Mouse (Mus musculus) CH12.LX (cell line): ENCODE measurements around the gene Nat14.

Experiments used
- CTCF ChIP-seq, 2 experiments: IDR thresholded peaks in 1 of 2; conservative IDR thresholded peaks in 1 of 2; 2 replicates each; pipeline ENCODE4 v1.5.1; 2011 to 2012; ENCODE audit warnings: low read depth in 2 of 2, low read length in 2 of 2, improper control_type of control experiment in 1 of 2, inconsistent platforms in 1 of 2, mild to moderate bottlenecking in 1 of 2, moderate library complexity in 1 of 2
- ELF1 ChIP-seq: IDR thresholded peaks from 2 replicates; pipeline ENCODE4 v1.6.1; 2014; ENCODE audit warnings: low read depth, mild to moderate bottlenecking, inconsistent platforms, low read length, improper control_type of control experiment
- EP300 ChIP-seq: IDR thresholded peaks from 2 replicates; pipeline ENCODE4 v1.6.1; 2011; ENCODE audit warnings: low read length, improper control_type of control experiment
- ETS1 ChIP-seq: conservative IDR thresholded peaks from 2 replicates; pipeline ENCODE4 v1.6.1; 2012; ENCODE audit warnings: low read depth, mild to moderate bottlenecking, inconsistent platforms, low read length, improper control_type of control experiment, moderate library complexity
- HCFC1 ChIP-seq: IDR thresholded peaks from 2 replicates; pipeline ENCODE4 v1.6.1; 2012; ENCODE audit warnings: low read depth, mild to moderate bottlenecking, inconsistent platforms, low read length, improper control_type of control experiment
- MAX ChIP-seq: IDR thresholded peaks from 2 replicates; pipeline ENCODE4 v1.6.1; 2011; ENCODE audit warnings: low read length, improper control_type of control experiment
- POLR2A ChIP-seq: IDR thresholded peaks from 2 replicates; pipeline ENCODE4 v1.6.1; 2011; ENCODE audit warnings: low read depth, mild to moderate bottlenecking, improper control_type of control experiment, low read length
- SMC3 ChIP-seq: IDR thresholded peaks from 2 replicates; pipeline ENCODE4 v1.6.1; 2011; ENCODE audit warnings: low read depth, low read length, improper control_type of control experiment
- TCF12 ChIP-seq: IDR thresholded peaks from 2 replicates; pipeline ENCODE4 v1.6.1; 2014; ENCODE audit warnings: low read depth, mild to moderate bottlenecking, inconsistent platforms, low read length, improper control_type of control experiment
- ZKSCAN1 ChIP-seq: IDR thresholded peaks from 2 replicates; pipeline ENCODE4 v1.6.1; 2012; ENCODE audit warnings: low read depth, inconsistent platforms, low read length, improper control_type of control experiment, borderline replicate concordance

- no peak for TF ChIP-seq ETS1
- TF ChIP-seq CTCF (conservative IDR thresholded peaks at IDR 0.05 in 1 of 2, IDR thresholded peaks at IDR 0.05 in 1 of 2; ENCODE audit: low read depth in 2 of 2, low read length in 2 of 2) = no peak
- TF ChIP-seq SMC3 = no peak
- no peak for TF ChIP-seq EP300
- TF ChIP-seq ELF1 = no peak
- no peak for TF ChIP-seq ZKSCAN1
- TF ChIP-seq POLR2A = no peak
- TF ChIP-seq HCFC1 = no peak
- no peak for TF ChIP-seq TCF12
- TF ChIP-seq MAX = no peak
These were observed 50.7 kb downstream of the Nat14 start for GRCm38 (mm10) chr7:4972321-4973047.
